Mouse (Mus musculus): ENCODE measurements around the gene Plcb1.

The Plcb1 gene

GRCm38 (mm10) chr2:134952088-134952487 lies 166.2 kb downstream of the Plcb1 start:
- TF ChIP-seq GATA4 (IDR thresholded peaks at IDR 0.05; ENCODE audit: insufficient replicate concordance, low read length) = no peak

- no peak for TF ChIP-seq GATA4 (IDR thresholded peaks at IDR 0.05; ENCODE audit: insufficient replicate concordance, low read length)
Observed at GRCm38 (mm10) chr2:134956436-134956835, 170.6 kb downstream of the Plcb1 start.

GRCm38 (mm10) chr2:134966131-134966530 lies 180.3 kb downstream of the Plcb1 start:
- TF ChIP-seq GATA4 (IDR thresholded peaks at IDR 0.05; ENCODE audit: insufficient replicate concordance, low read length) = no peak

- no peak for TF ChIP-seq GATA4 (IDR thresholded peaks at IDR 0.05; ENCODE audit: insufficient replicate concordance, low read length)
Observed at GRCm38 (mm10) chr2:134968380-134968779, 182.5 kb downstream of the Plcb1 start.

- TF ChIP-seq GATA4 (IDR thresholded peaks at IDR 0.05; ENCODE audit: insufficient replicate concordance, low read length) = no peak
Observed at GRCm38 (mm10) chr2:134972376-134972775, 186.5 kb downstream of the Plcb1 start.

GRCm38 (mm10) chr2:134974711-134975110 lies 188.8 kb downstream of the Plcb1 start:
- TF ChIP-seq GATA4 (IDR thresholded peaks at IDR 0.05; ENCODE audit: insufficient replicate concordance, low read length) = no peak

GRCm38 (mm10) chr2:134976796-134977330 lies 191.0 kb downstream of the Plcb1 start:
- no peak for TF ChIP-seq GATA4 (IDR thresholded peaks at IDR 0.05; ENCODE audit: insufficient replicate concordance, low read length)

- TF ChIP-seq GATA4 (IDR thresholded peaks at IDR 0.05; ENCODE audit: insufficient replicate concordance, low read length) = no peak
Observed at GRCm38 (mm10) chr2:134977641-134978040, 191.8 kb downstream of the Plcb1 start.

- no peak for TF ChIP-seq GATA4 (IDR thresholded peaks at IDR 0.05; ENCODE audit: insufficient replicate concordance, low read length)
Observed at GRCm38 (mm10) chr2:134981394-134981793, 195.5 kb downstream of the Plcb1 start.

GRCm38 (mm10) chr2:134984884-134985283 lies 199.0 kb downstream of the Plcb1 start:
- TF ChIP-seq GATA4 (IDR thresholded peaks at IDR 0.05; ENCODE audit: insufficient replicate concordance, low read length) = no peak

GRCm38 (mm10) chr2:134987978-134988377 lies 202.1 kb downstream of the Plcb1 start:
- TF ChIP-seq GATA4 (IDR thresholded peaks at IDR 0.05; ENCODE audit: insufficient replicate concordance, low read length) = no peak

GRCm38 (mm10) chr2:134989650-134990292 lies 203.9 kb downstream of the Plcb1 start:
- TF ChIP-seq GATA4 (IDR thresholded peaks at IDR 0.05; ENCODE audit: insufficient replicate concordance, low read length) = no peak

- no peak for TF ChIP-seq GATA4 (IDR thresholded peaks at IDR 0.05; ENCODE audit: insufficient replicate concordance, low read length)
Observed at GRCm38 (mm10) chr2:135007134-135007533, 221.3 kb downstream of the Plcb1 start.

GRCm38 (mm10) chr2:135010371-135010770 lies 224.5 kb downstream of the Plcb1 start:
- TF ChIP-seq GATA4 (IDR thresholded peaks at IDR 0.05; ENCODE audit: insufficient replicate concordance, low read length) = no peak

- no peak for TF ChIP-seq GATA4 (IDR thresholded peaks at IDR 0.05; ENCODE audit: insufficient replicate concordance, low read length)
Observed at GRCm38 (mm10) chr2:135015501-135015900, 229.6 kb downstream of the Plcb1 start.

- TF ChIP-seq GATA4 (IDR thresholded peaks at IDR 0.05; ENCODE audit: insufficient replicate concordance, low read length) = no peak
Observed at GRCm38 (mm10) chr2:135018275-135018674, 232.4 kb downstream of the Plcb1 start.

- no peak for TF ChIP-seq GATA4 (IDR thresholded peaks at IDR 0.05; ENCODE audit: insufficient replicate concordance, low read length)
Observed at GRCm38 (mm10) chr2:135018708-135019107, 232.8 kb downstream of the Plcb1 start.
